Mouse (Mus musculus): ENCODE measurements at regions not wholly inside any gene's neighbourhood (a gene's known extent, or its start where the extent isn't known, plus 50 kb on each side); places are given as distances from the start of the nearest gene placed in this dataset.

GRCm38 (mm10) chr11:111774108-111774679 lies 708.2 kb downstream of the Kcnj2 start:
- no peak for ATAC-seq (replicated peaks; ENCODE audit: poor library complexity, severe bottlenecking)

DNA sequence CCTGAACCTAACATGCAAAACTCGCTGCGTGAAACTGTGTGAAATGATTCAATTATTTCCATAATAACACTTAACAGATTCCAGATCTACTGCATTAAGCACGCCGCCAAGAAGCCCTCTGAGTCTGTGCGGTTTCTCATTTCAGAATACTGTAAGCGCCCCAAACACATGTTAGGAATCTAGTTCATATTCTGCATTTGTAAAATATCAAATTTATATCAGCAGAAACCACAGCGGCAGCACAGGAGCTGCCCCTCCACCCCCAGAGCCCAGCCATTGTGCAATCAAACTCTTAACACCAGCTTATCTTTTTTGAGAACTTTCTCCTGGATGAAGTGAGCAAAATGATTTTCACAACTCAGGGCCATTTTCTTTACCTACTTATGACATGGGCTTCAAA lies 715.4 kb downstream of the Kcnj2 start:
- ATAC-seq (replicated peaks; ENCODE audit: poor library complexity, severe bottlenecking) = no peak

DNA sequence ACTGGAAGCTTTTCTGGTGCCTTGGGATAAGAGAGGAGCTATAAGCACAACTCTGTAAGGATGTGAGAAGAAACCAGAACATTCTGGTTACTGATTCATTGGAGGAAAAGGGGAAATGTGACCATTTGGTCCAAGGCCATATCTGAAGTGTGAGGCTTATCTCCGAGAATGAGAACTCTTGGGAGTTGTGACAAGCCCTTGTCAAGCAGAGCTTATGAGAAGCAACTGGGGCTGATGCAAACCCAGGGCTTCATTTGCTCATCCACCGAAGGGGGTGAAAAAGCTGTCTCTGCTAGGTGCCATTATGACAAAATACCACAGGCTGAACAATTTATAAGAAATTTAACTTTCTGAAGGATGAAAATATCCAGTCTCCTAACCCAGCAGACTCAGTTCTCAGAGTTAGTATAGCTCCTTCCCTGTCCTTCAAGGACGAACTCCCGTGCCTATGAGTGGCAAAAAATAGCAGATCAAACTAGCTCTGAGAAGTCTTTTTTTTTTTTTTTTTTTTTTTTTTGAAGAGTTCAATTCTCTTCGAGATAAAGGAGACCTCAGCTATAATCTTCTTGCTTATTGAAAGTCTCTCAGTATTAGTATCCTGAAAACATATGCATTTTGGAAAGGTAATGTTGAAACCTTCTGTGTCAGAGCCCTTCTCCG lies 725.4 kb downstream of the Kcnj2 start:
- ATAC-seq (replicated peaks; ENCODE audit: poor library complexity, severe bottlenecking) = no peak

DNA sequence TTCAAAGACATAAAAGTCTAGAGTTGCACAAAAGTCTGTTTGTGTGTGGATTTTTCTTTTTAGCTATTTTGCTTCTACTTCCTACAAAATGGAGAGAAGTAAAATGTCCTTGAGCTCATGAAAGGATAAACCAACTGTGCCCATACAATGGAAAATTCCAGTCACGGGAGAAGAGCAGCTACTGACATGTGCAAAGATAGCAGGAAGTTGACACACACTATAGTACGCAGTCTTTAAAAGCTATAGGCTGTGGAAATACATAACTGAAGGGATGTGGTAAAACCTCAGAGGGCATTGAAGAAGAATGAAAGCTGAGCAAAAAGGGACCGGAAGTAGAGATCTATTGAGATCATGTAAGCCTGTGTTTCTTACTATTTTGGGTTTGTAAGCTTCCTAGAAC lies 735.1 kb downstream of the Kcnj2 start:
- peak; percentile 77 for ATAC-seq (replicated peaks; ENCODE audit: poor library complexity, severe bottlenecking)

DNA sequence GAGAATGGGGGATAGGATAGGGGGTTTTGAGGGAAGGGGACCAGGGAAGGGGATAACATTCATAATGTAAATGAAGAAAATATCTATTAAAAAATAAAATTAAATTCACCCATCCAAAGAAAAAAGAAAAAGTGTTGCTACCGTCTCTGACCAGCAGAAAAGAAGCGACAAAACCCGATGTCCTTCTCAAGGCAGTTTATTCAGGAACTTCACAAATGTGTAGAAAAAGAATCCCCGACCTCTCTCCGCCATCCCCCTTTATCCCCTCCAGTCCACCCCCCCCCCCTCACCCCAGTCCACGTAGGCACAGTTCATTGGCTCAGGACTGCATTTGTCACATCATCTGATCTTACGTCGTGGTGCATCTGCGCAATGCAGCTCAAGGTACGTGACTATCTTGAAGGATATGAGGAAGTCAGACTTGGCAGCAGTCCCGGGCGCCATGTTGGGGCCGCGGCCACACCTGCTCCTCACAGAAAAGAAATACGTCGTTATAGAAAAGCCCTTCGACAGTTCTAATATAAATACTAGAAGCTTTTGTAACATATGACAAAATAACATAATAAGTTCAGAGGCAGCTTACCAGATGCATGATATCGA lies 750.3 kb downstream of the Kcnj2 start:
- ATAC-seq (replicated peaks; ENCODE audit: poor library complexity, severe bottlenecking) = no peak

- no peak for ATAC-seq (replicated peaks; ENCODE audit: poor library complexity, severe bottlenecking)
These were observed 752.2 kb downstream of the Kcnj2 start for GRCm38 (mm10) chr11:111818124-111818523.

DNA sequence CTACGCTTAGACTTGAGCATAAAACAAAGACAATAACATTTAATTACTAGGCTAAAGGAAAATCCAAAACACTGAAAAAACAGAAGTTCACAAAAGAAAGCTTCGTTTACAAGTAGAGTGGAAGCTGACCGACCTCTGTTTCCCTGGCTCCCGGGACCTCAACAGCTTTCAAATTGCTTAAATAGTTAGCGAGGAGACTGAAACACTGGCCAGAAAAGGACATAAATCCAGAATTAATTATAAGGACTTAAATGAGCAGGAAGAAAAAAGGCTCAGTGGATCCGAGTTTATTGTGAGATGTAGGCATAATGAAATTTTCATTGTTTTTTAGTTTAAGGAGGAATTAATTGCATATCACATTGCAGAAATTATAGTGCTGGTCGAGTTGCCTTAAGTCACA lies 754.4 kb downstream of the Kcnj2 start:
- ATAC-seq (replicated peaks; ENCODE audit: poor library complexity, severe bottlenecking) = no peak

GRCm38 (mm10) chr11:111828455-111828854 lies 762.5 kb downstream of the Kcnj2 start:
- no peak for ATAC-seq (replicated peaks; ENCODE audit: poor library complexity, severe bottlenecking)

DNA sequence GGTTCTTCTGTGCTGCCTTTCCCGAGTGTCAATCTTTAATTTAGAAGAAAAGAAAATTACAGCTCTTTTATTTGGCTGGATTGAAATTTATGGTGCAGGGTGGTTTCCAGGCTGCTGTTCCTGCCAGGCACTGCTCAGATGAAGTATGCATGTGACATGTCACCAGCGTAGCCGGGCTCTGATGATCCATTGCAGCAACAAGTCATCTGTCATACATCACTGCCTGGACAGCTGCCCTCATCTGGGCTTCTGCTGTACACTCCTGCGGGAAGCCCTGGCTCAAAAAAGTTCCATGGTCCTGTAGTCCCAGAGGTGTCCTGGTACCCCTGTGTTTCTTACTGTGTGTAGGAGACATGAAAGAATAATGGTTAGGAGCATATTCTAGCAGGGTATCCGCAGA lies 773.0 kb downstream of the Kcnj2 start:
- ATAC-seq (replicated peaks; ENCODE audit: poor library complexity, severe bottlenecking) = no peak

GRCm38 (mm10) chr11:111843728-111844258 lies 777.8 kb downstream of the Kcnj2 start:
- ATAC-seq (replicated peaks; ENCODE audit: poor library complexity, severe bottlenecking) = no peak

GRCm38 (mm10) chr11:111844382-111845027 lies 778.5 kb downstream of the Kcnj2 start:
- no peak for ATAC-seq (replicated peaks; ENCODE audit: poor library complexity, severe bottlenecking)

GRCm38 (mm10) chr11:111857288-111857687 lies 791.3 kb downstream of the Kcnj2 start:
- no peak for ATAC-seq (replicated peaks; ENCODE audit: poor library complexity, severe bottlenecking)

DNA sequence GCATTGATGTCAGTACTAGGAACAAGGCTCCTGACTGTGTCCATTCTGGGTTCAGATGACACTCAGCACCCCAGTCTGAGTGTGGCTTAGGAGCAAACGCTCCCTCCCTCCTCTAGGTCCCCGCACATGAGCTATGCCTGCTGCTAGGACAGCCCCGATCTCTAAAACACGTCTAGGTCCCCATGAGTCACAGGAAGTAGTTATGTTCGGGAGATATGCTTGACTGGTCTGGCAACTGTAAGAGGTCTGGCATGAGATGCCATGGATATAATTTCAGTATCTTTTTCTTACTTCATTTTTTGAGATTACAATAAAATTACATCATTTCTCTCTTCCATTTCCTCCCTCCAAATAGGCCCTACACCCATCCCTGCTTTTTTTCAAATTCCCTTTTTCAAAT lies 792.1 kb downstream of the Kcnj2 start:
- no peak for ATAC-seq (replicated peaks; ENCODE audit: poor library complexity, severe bottlenecking)

- no peak for ATAC-seq (replicated peaks; ENCODE audit: poor library complexity, severe bottlenecking)
These were observed 799.2 kb downstream of the Kcnj2 start for GRCm38 (mm10) chr11:111865143-111865542.

GRCm38 (mm10) chr11:111875406-111875805 lies 809.4 kb downstream of the Kcnj2 start:
- no peak for ATAC-seq (replicated peaks; ENCODE audit: poor library complexity, severe bottlenecking)

DNA sequence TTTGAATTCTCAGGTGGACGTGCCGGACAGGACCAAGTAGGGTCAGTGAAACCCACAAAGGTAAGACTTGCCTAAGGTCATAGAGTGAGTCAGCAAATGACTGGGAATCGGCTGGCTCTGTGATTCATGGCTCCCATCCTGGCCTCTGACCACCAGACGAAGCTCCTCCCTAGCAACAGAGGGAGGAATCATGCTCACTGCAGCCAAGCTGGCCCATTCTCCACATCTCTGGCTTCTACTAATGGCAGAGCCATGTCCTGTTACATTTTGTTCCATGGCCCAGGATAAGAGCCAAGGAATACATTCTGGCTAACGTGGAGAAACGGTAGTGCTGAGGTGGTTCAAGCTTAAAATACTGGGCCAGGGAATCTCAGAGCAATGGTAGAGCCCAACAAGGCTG lies 814.2 kb downstream of the Kcnj2 start:
- ATAC-seq (replicated peaks; ENCODE audit: poor library complexity, severe bottlenecking) = no peak

GRCm38 (mm10) chr11:111890026-111890425 lies 824.1 kb downstream of the Kcnj2 start:
- ATAC-seq (replicated peaks; ENCODE audit: poor library complexity, severe bottlenecking) = no peak

GRCm38 (mm10) chr11:111893861-111894260 lies 827.9 kb downstream of the Kcnj2 start:
- ATAC-seq (replicated peaks; ENCODE audit: poor library complexity, severe bottlenecking) = no peak

DNA sequence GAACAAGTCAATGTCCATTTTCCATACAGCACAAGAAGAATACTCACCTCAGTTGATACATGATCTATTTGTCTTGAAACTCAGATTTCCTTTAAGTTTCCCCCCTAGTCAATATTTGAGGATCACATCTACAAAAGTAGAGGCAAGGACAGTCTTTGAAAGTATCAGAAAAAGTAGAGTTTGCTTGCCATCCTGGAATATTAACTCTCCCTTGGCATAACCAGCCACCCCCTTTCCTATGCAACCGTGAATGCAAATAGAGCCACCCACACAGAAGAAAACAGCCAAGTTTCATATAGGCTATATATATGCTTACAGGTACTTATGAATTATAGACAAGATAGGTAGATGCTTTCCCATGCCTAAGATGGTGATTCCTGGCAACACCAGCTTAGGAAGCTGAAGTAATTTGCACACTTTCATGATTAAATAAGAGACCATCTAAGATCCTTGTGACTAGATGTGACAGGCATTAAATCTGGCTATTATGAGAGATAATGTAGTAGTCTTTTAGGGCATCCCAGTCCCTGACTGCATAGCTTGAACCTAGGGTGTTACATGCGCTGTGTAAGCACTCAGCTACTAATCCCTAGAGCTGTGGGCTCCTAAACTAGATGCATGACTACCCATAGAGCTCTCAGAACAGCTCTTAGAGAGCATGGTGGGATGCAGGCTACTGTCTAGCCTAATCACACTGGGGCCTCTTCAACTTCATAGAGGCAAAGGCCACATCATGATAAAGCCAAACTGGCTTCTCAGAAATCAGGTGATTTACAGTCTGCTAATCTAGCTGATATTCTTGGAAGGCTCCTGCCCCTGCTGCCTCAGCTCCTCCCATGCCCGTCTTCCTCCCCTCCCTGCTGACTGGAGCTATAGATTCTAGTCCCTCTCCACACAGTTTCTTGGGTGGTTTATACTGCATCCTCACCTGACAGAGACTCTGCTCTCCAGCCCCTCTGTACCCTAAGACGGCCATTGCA lies 829.5 kb downstream of the Kcnj2 start:
- ATAC-seq (replicated peaks; ENCODE audit: poor library complexity, severe bottlenecking) = no peak

GRCm38 (mm10) chr11:111897001-111897400 lies 831.0 kb downstream of the Kcnj2 start:
- no peak for ATAC-seq (replicated peaks; ENCODE audit: poor library complexity, severe bottlenecking)

Data from granulocyte monocyte progenitor cell, adult 5-6 weeks (primary cell).